ENCODE assay signal across 8 mouse cellular contexts in the genomic region with DNA sequence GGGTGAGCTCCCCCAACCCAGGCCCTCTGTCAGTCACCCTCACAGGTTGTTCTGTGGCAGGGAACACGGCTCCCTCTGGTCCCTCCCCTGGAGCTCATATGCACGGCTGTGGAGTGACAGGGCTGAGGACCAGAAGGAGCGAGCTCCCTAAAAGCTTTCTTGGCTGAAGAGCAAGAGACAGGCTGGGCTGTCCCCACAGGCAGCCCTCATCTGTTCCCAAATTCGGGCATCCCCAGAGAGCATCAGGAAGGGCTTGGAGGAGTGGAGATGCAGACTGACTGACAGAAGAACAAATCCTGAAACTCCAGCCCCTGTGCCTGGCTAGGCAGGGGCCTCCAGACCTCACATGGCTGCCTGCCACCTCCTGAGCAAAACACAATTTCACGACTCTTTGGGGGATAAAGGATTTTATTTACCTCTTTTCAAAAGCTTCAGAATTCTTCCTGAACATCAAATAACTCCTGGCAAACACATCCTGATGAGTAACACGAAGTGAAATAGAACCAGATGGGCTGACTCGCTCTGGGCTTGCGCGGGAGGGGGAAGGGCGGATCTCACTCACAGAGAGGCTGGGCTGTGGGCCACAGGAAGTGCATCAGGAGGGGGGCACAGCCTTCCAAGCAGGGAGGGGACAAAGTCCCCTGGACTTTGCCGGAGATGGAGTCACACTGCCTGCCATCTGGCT.
DNase-seq lines count a peak whose midpoint lies in the region; ATAC-seq and TF ChIP-seq lines count a peak whose summit lies in the region.

No protein-coding gene starts in this region.

- peak; percentile 70; the same call in 1 of the 2 replicates for TF ChIP-seq EP300 in heart, adult 2 months (IDR thresholded peaks at IDR 0.05; ENCODE audit: insufficient read depth, low read depth, low read length)

- no peaks in the 10 kb centered on the region for H3K9me3 ChIP-seq in embryonic facial prominence, embryonic 13.5 days
- H3K9me3 ChIP-seq in midbrain, embryonic 10.5 days (replicated peaks) = no peaks in the 10 kb centered on the region

- TF ChIP-seq POLR2A in heart, adult 2 months (IDR thresholded peaks at IDR 0.05; ENCODE audit: insufficient read depth, low read depth, low read length) = peak; percentile 60
- peak; percentile 35; the same call in 1 of the 2 replicates for TF ChIP-seq POLR2A in small intestine, adult 2 months (IDR thresholded peaks at IDR 0.05; ENCODE audit: low read depth, low read length)

- peak; percentile 79 for DNase-seq in adrenal gland, postnatal 25 days
- peak; percentile 85 to 90 for DNase-seq in heart, adult 2 months
- peak; percentile 76 for DNase-seq in kidney, adult 18-20 months
- peak; percentile 81 to 95 for DNase-seq in left cerebral cortex, postnatal 25 days (ENCODE audit: low spot score in 2 of 2)
- peak; percentile 63 for DNase-seq in midbrain, embryonic 10.5 days (ENCODE audit: low spot score)

- ATAC-seq in embryonic facial prominence, embryonic 13.5 days (ENCODE audit: insufficient number of reproducible peaks, insufficient read depth, low FRiP score, low TSS enrichment, low read depth) = peak; percentile 79
- no peak for ATAC-seq in CD4-positive, CD25-positive, alpha-beta regulatory T cell, adult 4 months

- WGBS in embryonic facial prominence, embryonic 13.5 days = 4% methylated on average over 11 of the region's 11 CpGs
- WGBS in heart, adult 2 months = 17% methylated on average over 11 of the region's 11 CpGs
- whole genome bisulfite sequencing in midbrain, embryonic 10.5 days = 16% methylated on average over 11 of the region's 11 CpGs
- 17% methylated on average over 11 of the region's 11 CpGs for WGBS in small intestine, adult 2 months

- peak overlapping the region; percentile 49; the same call in 1 of the 2 replicates for H3K9ac ChIP-seq in embryonic facial prominence, embryonic 13.5 days
- 0 out of 2 replicates have a peak overlapping the region, but pooled peaks have one; percentile 5 for H3K9ac ChIP-seq in heart, adult 2 months (ENCODE audit: low read depth, low read length)

- H3K27ac ChIP-seq in embryonic facial prominence, embryonic 13.5 days = peak overlapping the region; percentile 93
- peak overlapping the region; percentile 78 for H3K27ac ChIP-seq in heart, adult 2 months
- peak overlapping the region; percentile 85 for H3K27ac ChIP-seq in midbrain, embryonic 10.5 days (replicated peaks)
- H3K27ac ChIP-seq in small intestine, adult 2 months (ENCODE audit: insufficient read depth, low read depth, low read length) = peak overlapping the region; percentile 76

- no peak for TF ChIP-seq CTCF in heart, adult 2 months (IDR thresholded peaks at IDR 0.05)
- TF ChIP-seq CTCF in small intestine, adult 2 months (IDR thresholded peaks at IDR 0.05; ENCODE audit: extremely low read depth, insufficient read length, insufficient replicate concordance, low read depth, low read length) = no peak

- no peaks in the 10 kb centered on the region for H3K27me3 ChIP-seq in embryonic facial prominence, embryonic 13.5 days
- no peaks in the 10 kb centered on the region for H3K27me3 ChIP-seq in heart, adult 2 months (ENCODE audit: control insufficient read depth, insufficient read depth, low read length)
- peaks cover 14% of the 10 kb centered on the region for H3K27me3 ChIP-seq in midbrain, embryonic 10.5 days (ENCODE audit: low read depth, poor library complexity, severe bottlenecking)
- no peaks in the 10 kb centered on the region for H3K27me3 ChIP-seq in small intestine, adult 2 months (ENCODE audit: control insufficient read depth, insufficient read depth, low read length)

- peaks cover 51% of the 10 kb centered on the region for H3K4me1 ChIP-seq in embryonic facial prominence, embryonic 13.5 days
- H3K4me1 ChIP-seq in heart, adult 2 months (ENCODE audit: control insufficient read depth, insufficient read depth, low read length) = peaks cover 16% of the 10 kb centered on the region
- peaks cover 73% of the 10 kb centered on the region for H3K4me1 ChIP-seq in midbrain, embryonic 10.5 days
- H3K4me1 ChIP-seq in small intestine, adult 2 months (ENCODE audit: control insufficient read depth, insufficient read depth, insufficient read length, low read length) = peaks cover 10% of the 10 kb centered on the region

- no peaks in the 10 kb centered on the region for H3K79me2 ChIP-seq in heart, adult 2 months (replicated peaks; ENCODE audit: control insufficient read depth, insufficient read depth, low read length)

- no peaks in the 10 kb centered on the region for H3K36me3 ChIP-seq in embryonic facial prominence, embryonic 13.5 days
- H3K36me3 ChIP-seq in heart, adult 2 months (ENCODE audit: control insufficient read depth, insufficient read depth, low read length) = no peaks in the 10 kb centered on the region
- no peaks in the 10 kb centered on the region for H3K36me3 ChIP-seq in midbrain, embryonic 10.5 days
- no peaks in the 10 kb centered on the region for H3K36me3 ChIP-seq in small intestine, adult 2 months (ENCODE audit: control insufficient read depth, insufficient read depth, low read length)

- no peak overlapping the region for H3K4me3 ChIP-seq in embryonic facial prominence, embryonic 13.5 days
- H3K4me3 ChIP-seq in heart, adult 2 months = no peak overlapping the region; the same call in 1 of the 2 replicates
- H3K4me3 ChIP-seq in midbrain, embryonic 10.5 days = peak overlapping the region; percentile 28
- peak overlapping the region; percentile 14; the same call in 1 of the 2 replicates for H3K4me3 ChIP-seq in small intestine, adult 2 months (ENCODE audit: low read depth, low read length)

- intact Hi-C loops in heart, adult 2 months (cut with DNase I) = loop anchor here (5.0 to 10.0 kb wide), 3 partner anchors 76 to 339 kb away; a partner anchor contains a TSS
- intact Hi-C loops in left cerebral cortex, postnatal 25 days (cut with DNase I) = loop anchor here (5.0 kb wide), 2 partner anchors 231 to 341 kb away; a partner anchor contains a TSS

- H3K4me2 ChIP-seq in embryonic facial prominence, embryonic 13.5 days = peak overlapping the region; percentile 49

Comparison
In these comparisons a context has a peak if more than half of its experiments do, and no peak if none do; other contexts are left out.
1. H3K4me3 ChIP-seq: peak in midbrain, embryonic 10.5 days (single experiment) and small intestine, adult 2 months (single experiment); none in embryonic facial prominence, embryonic 13.5 days (single experiment) and heart, adult 2 months (single experiment).
2. Peak in every context shown above with its lines, with median percentiles within 50 percentile points of each other: DNase-seq and H3K27ac ChIP-seq.